Mouse (Mus musculus): Measurements from ENCODE around the gene Timm23. TPM values are rescaled to one million over a fixed set of nuclear protein-coding genes. Genes with fewer than 3 reads are reported as not detected.
"Not testable (repeated sequence)": the region's sequence is repeated elsewhere in the genome, so short reads cannot be mapped to it uniquely, and the experiment has no call there.

Gene Timm23
- polyA plus RNA-seq, 1 experiment from 2014 or later = 305 TPM

DNA sequence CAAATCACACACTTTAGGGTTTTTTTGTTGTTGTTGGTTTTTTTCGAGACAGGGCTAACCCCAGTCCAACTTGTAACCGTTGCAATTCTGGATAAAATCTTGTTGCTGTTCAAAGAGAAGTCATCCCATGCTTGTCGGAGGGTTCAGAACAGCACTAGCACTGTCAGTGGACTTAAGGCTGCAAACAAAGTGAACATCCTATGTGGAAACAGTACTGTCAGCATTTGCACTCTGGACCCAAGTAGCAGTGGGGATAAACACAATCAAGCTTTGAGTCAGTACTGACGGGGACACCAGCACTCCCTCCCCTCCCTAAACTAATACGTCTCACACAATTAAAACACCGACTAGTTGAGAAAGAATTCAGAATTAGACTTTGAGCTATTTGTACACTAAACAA, 20.8 kb downstream of the Timm23 start:
- TF ChIP-seq CTCF (IDR thresholded peaks at IDR 0.05; ENCODE audit: low read depth) = no peak
- no peaks in the 10 kb centered on the region for H3K9me3 ChIP-seq (replicated peaks; ENCODE audit: low read length)
- H3K36me3 ChIP-seq (ENCODE audit: insufficient read depth, low read length) = peaks cover 48% of the 10 kb centered on the region; the same call in 1 of the 2 replicates
- ATAC-seq (replicated peaks; ENCODE audit: low FRiP score, low read depth) = 0 out of 2 replicates have a peak, but pooled peaks have one; percentile 43
- H3K27me3 ChIP-seq (ENCODE audit: insufficient read depth, low read length) = no peaks in the 10 kb centered on the region
- no peak overlapping the region for H3K9ac ChIP-seq (ENCODE audit: low read depth, low read length)
- WGBS = 78% methylated on average over 6 of the region's 6 CpGs
- H3K4me1 ChIP-seq (replicated peaks; ENCODE audit: insufficient read depth, low read length) = no peaks in the 10 kb centered on the region
- H3K4me3 ChIP-seq (replicated peaks; ENCODE audit: low read depth, low read length) = no peak overlapping the region
- H3K27ac ChIP-seq = no peak overlapping the region
- no peak overlapping the region for H3K4me2 ChIP-seq (ENCODE audit: low read length)
- DNase-seq (ENCODE audit: low spot score) = no peak

- TF ChIP-seq CTCF (IDR thresholded peaks at IDR 0.05; ENCODE audit: low read depth) = no peak
- peak; percentile 82 for ATAC-seq (replicated peaks; ENCODE audit: low FRiP score, low read depth)
- DNase-seq (ENCODE audit: low spot score) = peak; percentile 31
- Histone ChIP-seq H3K4me3 (replicated peaks; ENCODE audit: low read depth, low read length) (no peak overlapping the region), H3K4me2 (ENCODE audit: low read length) (no peak overlapping the region), H3K36me3 (ENCODE audit: insufficient read depth, low read length) (peaks cover 45% of the 10 kb centered on the region; the same call in 1 of the 2 replicates), H3K27me3 (ENCODE audit: insufficient read depth, low read length) (no peaks in the 10 kb centered on the region), H3K27ac (no peak overlapping the region), H3K9me3 (replicated peaks; ENCODE audit: low read length) (no peaks in the 10 kb centered on the region), H3K9ac (ENCODE audit: low read depth, low read length) (no peak overlapping the region), H3K4me1 (replicated peaks; ENCODE audit: insufficient read depth, low read length) (no peaks in the 10 kb centered on the region)
- 83% methylated on average over 10 of the region's 10 CpGs for WGBS
These were observed 22.1 kb downstream of the Timm23 start for GRCm38 (mm10) chr14:32179393-32180195.

DNA sequence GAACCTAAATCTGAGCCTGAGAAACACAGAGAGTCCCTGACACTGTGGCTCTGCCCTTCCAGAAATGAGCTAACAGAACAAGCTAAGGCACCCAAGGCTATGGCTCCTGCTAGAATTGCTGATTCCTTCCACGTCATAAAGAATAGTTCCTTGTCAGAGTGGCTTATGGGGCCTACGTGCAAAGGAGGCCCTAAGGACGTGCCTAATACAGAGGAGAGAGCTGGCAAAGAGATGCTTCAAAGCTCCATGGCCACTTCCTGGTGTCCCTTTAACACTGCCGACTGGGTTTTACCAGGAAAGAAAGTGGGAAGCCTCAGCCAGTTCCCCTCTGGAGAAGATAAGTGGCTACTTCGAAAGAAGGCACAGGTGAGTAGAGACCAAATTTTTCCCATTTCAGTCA, 25.1 kb downstream of the Timm23 start:
- H3K9ac ChIP-seq (ENCODE audit: low read depth, low read length); H3K27ac ChIP-seq; H3K4me1 ChIP-seq (replicated peaks; ENCODE audit: insufficient read depth, low read length); H3K27me3 ChIP-seq (ENCODE audit: insufficient read depth, low read length); ATAC-seq (replicated peaks; ENCODE audit: low FRiP score, low read depth); DNase-seq (ENCODE audit: low spot score); H3K9me3 ChIP-seq (replicated peaks; ENCODE audit: low read length); H3K4me2 ChIP-seq (ENCODE audit: low read length); H3K4me3 ChIP-seq (replicated peaks; ENCODE audit: low read depth, low read length): not testable (repeated sequence)
- WGBS = 80% methylated on average over 4 of the region's 5 CpGs
- H3K36me3 ChIP-seq (ENCODE audit: insufficient read depth, low read length) = peaks cover 38% of the 10 kb centered on the region; the same call in 1 of the 2 replicates

DNA sequence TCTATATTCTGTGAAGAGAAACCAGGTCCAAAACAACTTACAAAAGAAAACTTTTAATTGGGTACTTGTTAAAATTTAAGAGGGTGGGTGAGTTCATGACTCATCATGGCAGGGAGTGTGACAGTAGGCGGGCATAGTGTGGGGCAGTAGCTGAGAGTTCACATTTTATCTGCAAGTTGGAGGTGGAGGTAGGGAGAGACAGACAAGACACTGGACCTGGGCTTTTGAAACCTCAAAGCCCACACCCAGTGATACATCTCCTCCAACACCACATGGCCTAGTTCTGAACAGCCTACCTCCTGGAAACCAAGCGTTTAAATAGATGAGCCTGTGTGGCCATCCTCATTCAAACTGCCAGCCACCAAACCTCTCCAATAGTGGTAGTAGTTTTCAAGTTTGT, 26.4 kb downstream of the Timm23 start:
- no peak overlapping the region for H3K4me2 ChIP-seq (ENCODE audit: low read length)

DNA sequence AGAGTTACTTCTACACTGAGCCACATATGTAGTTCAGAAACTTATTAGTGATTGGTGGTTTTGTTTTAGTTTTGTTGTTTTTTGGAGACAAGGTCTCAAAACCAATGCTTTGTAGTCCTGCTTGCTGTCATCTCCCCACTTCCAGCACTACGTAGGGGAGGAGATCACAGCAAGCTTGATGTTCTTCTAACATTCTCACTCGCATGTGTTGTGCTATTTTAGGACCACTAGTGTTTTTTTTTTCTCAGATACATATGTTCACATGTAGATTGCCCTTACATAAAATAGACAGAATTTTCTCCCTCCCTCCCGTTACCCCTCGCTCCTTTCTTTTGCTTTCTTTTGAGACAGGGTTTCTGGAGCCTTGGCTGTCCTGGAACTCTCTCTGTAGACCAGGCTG, 31.6 kb downstream of the Timm23 start:
- Histone ChIP-seq H3K27ac (no peak overlapping the region), H3K36me3 (ENCODE audit: insufficient read depth, low read length) (peaks cover 15% of the 10 kb centered on the region; the same call in 1 of the 2 replicates), H3K27me3 (ENCODE audit: insufficient read depth, low read length) (no peaks in the 10 kb centered on the region), H3K4me3 (replicated peaks; ENCODE audit: low read depth, low read length) (no peak overlapping the region), H3K9ac (ENCODE audit: low read depth, low read length) (no peak overlapping the region), H3K4me1 (replicated peaks; ENCODE audit: insufficient read depth, low read length) (no peaks in the 10 kb centered on the region), H3K4me2 (ENCODE audit: low read length) (no peak overlapping the region), H3K9me3 (replicated peaks; ENCODE audit: low read length) (no peaks in the 10 kb centered on the region)
- no peak for TF ChIP-seq CTCF (IDR thresholded peaks at IDR 0.05; ENCODE audit: low read depth)
- 84% methylated on average over 4 of the region's 4 CpGs for WGBS
- ATAC-seq (replicated peaks; ENCODE audit: low FRiP score, low read depth) (no peak), DNase-seq (ENCODE audit: low spot score) (no peak)

More for the DNA sequence above, 26.4 kb downstream of the Timm23 start:
- H3K4me3 ChIP-seq (replicated peaks; ENCODE audit: low read depth, low read length) = no peak overlapping the region
- no peaks in the 10 kb centered on the region for H3K9me3 ChIP-seq (replicated peaks; ENCODE audit: low read length)
- peaks cover 30% of the 10 kb centered on the region; the same call in 1 of the 2 replicates for H3K36me3 ChIP-seq (ENCODE audit: insufficient read depth, low read length)
- TF ChIP-seq CTCF (IDR thresholded peaks at IDR 0.05; ENCODE audit: low read depth) = no peak
- no peak overlapping the region for H3K9ac ChIP-seq (ENCODE audit: low read depth, low read length)
- H3K4me1 ChIP-seq (replicated peaks; ENCODE audit: insufficient read depth, low read length) = no peaks in the 10 kb centered on the region
- H3K27ac ChIP-seq = no peak overlapping the region
- no peak for DNase-seq (ENCODE audit: low spot score)
- H3K27me3 ChIP-seq (ENCODE audit: insufficient read depth, low read length) = no peaks in the 10 kb centered on the region
- 82% methylated on average over 2 of the region's 2 CpGs for WGBS
- ATAC-seq (replicated peaks; ENCODE audit: low FRiP score, low read depth) = peak; percentile 52; the same call in 1 of the 2 replicates

GRCm38 (mm10) chr14:32168653-32169231, 33.0 kb downstream of the Timm23 start:
- H3K4me2 ChIP-seq (ENCODE audit: low read length) = no peak overlapping the region
- H3K4me3 ChIP-seq (replicated peaks; ENCODE audit: low read depth, low read length) = no peak overlapping the region
- H3K4me1 ChIP-seq (replicated peaks; ENCODE audit: insufficient read depth, low read length) = no peaks in the 10 kb centered on the region
- peaks cover 11% of the 10 kb centered on the region; the same call in 1 of the 2 replicates for H3K36me3 ChIP-seq (ENCODE audit: insufficient read depth, low read length)
- no peak overlapping the region for H3K9ac ChIP-seq (ENCODE audit: low read depth, low read length)
- H3K27me3 ChIP-seq (ENCODE audit: insufficient read depth, low read length) = no peaks in the 10 kb centered on the region
- H3K27ac ChIP-seq = no peak overlapping the region
- H3K9me3 ChIP-seq (replicated peaks; ENCODE audit: low read length) = no peaks in the 10 kb centered on the region
- ATAC-seq (replicated peaks; ENCODE audit: low FRiP score, low read depth) (no peak), DNase-seq (ENCODE audit: low spot score) (no peak)
- TF ChIP-seq CTCF (IDR thresholded peaks at IDR 0.05; ENCODE audit: low read depth) = no peak
- WGBS = 83% methylated on average over 3 of the region's 3 CpGs

Measured in kidney, postnatal 0 days (tissue).